Mouse (Mus musculus) splenic B cell, adult 2 months (primary cell): ENCODE measurements around the gene Aaas.
"Not testable (repeated sequence)": the region's sequence is repeated elsewhere in the genome, so short reads cannot be mapped to it uniquely, and the experiment has no call there.

ENCODE experiments used
- DNase-seq: peaks from one replicate; pipeline ENCODE4 v3.0.0-alpha.2; 2011; ENCODE audit warnings: low read depth, low spot score
- H3K27me3 ChIP-seq: 2 replicates; pipeline ENCODE4 v1.6.1; 2012; ENCODE audit warnings: mild to moderate bottlenecking, low read length, moderate library complexity, mixed read lengths; ENCODE audit not compliant: control insufficient read depth, poor library complexity, insufficient read depth, severe bottlenecking
- H3K36me3 ChIP-seq: 2 replicates; pipeline ENCODE4 v1.6.1; 2012; ENCODE audit warnings: mild to moderate bottlenecking, low read length, moderate library complexity, mixed read lengths; ENCODE audit not compliant: control insufficient read depth, poor library complexity, insufficient read depth, severe bottlenecking

Aaas gene

GRCm38 (mm10) chr15:102344490-102344889, 6.1 kb downstream of the Aaas start:
- H3K36me3 ChIP-seq: peaks cover 12% of the 10 kb centered on the region
- H3K27me3 ChIP-seq: no peaks in the 10 kb centered on the region
- DNase-seq: no peak

- Histone ChIP-seq H3K27me3 (no peaks in the 10 kb centered on the region), H3K36me3 (peaks cover 14% of the 10 kb centered on the region)
- DNase-seq: peak; percentile 79
Measured at GRCm38 (mm10) chr15:102341580-102341979, 9.0 kb downstream of the Aaas start.

GRCm38 (mm10) chr15:102339612-102340011, 11.0 kb downstream of the Aaas start:
- no peaks in the 10 kb centered on the region for H3K27me3 ChIP-seq
- peaks cover 14% of the 10 kb centered on the region for H3K36me3 ChIP-seq
- no peak for DNase-seq

GRCm38 (mm10) chr15:102336946-102337345, 13.6 kb downstream of the Aaas start:
- Histone ChIP-seq H3K36me3 (peaks cover 15% of the 10 kb centered on the region), H3K27me3 (no peaks in the 10 kb centered on the region)
- DNase-seq: no peak

- not testable (repeated sequence) for H3K27me3 ChIP-seq
- DNase-seq: peak; percentile 59
- H3K36me3 ChIP-seq: peaks cover 15% of the 10 kb centered on the region
Measured at GRCm38 (mm10) chr15:102335925-102336324, 14.6 kb downstream of the Aaas start.

GRCm38 (mm10) chr15:102335254-102335653, 15.3 kb downstream of the Aaas start:
- DNase-seq: no peak
- no peaks in the 10 kb centered on the region for H3K27me3 ChIP-seq
- peaks cover 12% of the 10 kb centered on the region for H3K36me3 ChIP-seq

- H3K36me3 ChIP-seq: peaks cover 5% of the 10 kb centered on the region
- DNase-seq: peak; percentile 89
Measured at GRCm38 (mm10) chr15:102331610-102332015, 19.0 kb downstream of the Aaas start, which contains the start of gene Myg1. Myg1 (plus strand) TSS chr15:102331709.

GRCm38 (mm10) chr15:102326892-102327291, 23.7 kb downstream of the Aaas start:
- Histone ChIP-seq H3K27me3 (no peaks in the 10 kb centered on the region), H3K36me3 (no peaks in the 10 kb centered on the region)
- no peak for DNase-seq

More at GRCm38 (mm10) chr15:102331610-102332015, 19.0 kb downstream of the Aaas start, which contains the start of gene Myg1:
- no peaks in the 10 kb centered on the region for H3K27me3 ChIP-seq

- Histone ChIP-seq H3K27me3 (no peaks in the 10 kb centered on the region), H3K36me3 (no peaks in the 10 kb centered on the region)
- peak; percentile 91 for DNase-seq
Measured at GRCm38 (mm10) chr15:102326022-102326576, 24.5 kb downstream of the Aaas start, which contains the start of gene Pfdn5. Pfdn5 (plus strand) TSS chr15:102326116.

GRCm38 (mm10) chr15:102324654-102325473, 25.7 kb downstream of the Aaas start:
- no peaks in the 10 kb centered on the region for H3K36me3 ChIP-seq
- DNase-seq: no peak

GRCm38 (mm10) chr15:102316263-102316662, 34.3 kb downstream of the Aaas start:
- Histone ChIP-seq H3K36me3 (no peaks in the 10 kb centered on the region), H3K27me3 (no peaks in the 10 kb centered on the region)
- DNase-seq: peak; percentile 85

More at GRCm38 (mm10) chr15:102324654-102325473, 25.7 kb downstream of the Aaas start:
- no peaks in the 10 kb centered on the region for H3K27me3 ChIP-seq

- Histone ChIP-seq H3K27me3 (no peaks in the 10 kb centered on the region), H3K36me3 (no peaks in the 10 kb centered on the region)
- no peak for DNase-seq
Measured at GRCm38 (mm10) chr15:102315292-102315691, 35.3 kb downstream of the Aaas start.

- peak; percentile 39 for DNase-seq
- Histone ChIP-seq H3K36me3 (no peaks in the 10 kb centered on the region), H3K27me3 (no peaks in the 10 kb centered on the region)
Measured at GRCm38 (mm10) chr15:102311489-102311888, 39.1 kb downstream of the Aaas start.

- H3K27me3 ChIP-seq: no peaks in the 10 kb centered on the region
- no peaks in the 10 kb centered on the region for H3K36me3 ChIP-seq
- no peak for DNase-seq
Measured at GRCm38 (mm10) chr15:102310074-102310845, 40.3 kb downstream of the Aaas start.

- no peak for DNase-seq
- H3K27me3 ChIP-seq: no peaks in the 10 kb centered on the region
- no peaks in the 10 kb centered on the region for H3K36me3 ChIP-seq
Measured at GRCm38 (mm10) chr15:102308717-102309116, 41.9 kb downstream of the Aaas start.
